Comparison of ENCODE assay signal across 9 mouse cellular contexts in genomic region chr6:72473264-72474041, GRCm38 (mm10). TPM values are rescaled to one million over a fixed set of nuclear protein-coding genes. Genes with fewer than 3 reads are reported as not detected.
A peak's percentile ranks its signal among the peaks of the same experiment; 100 is the strongest.
DNase-seq lines count a peak whose midpoint lies in the region; ATAC-seq and TF ChIP-seq lines count a peak whose summit lies in the region.
"Had no signal": no experiment of that assay in that cellular context is flagged by ENCODE, and none has a peak within 500 bp of the region (broad histone marks: within the 10 kb centered on the region; RNA-seq: fewer than 3 reads in every experiment).

No protein-coding gene starts in this region.

- intact Hi-C loops in gastrocnemius, adult 2 months (cut with DNase I): loop anchor here (2.0 to 5.0 kb wide), 2 partner anchors 15 to 39 kb away; no protein-coding TSS in a partner anchor

- TF ChIP-seq CTCF in gastrocnemius, adult 2 months (IDR thresholded peaks at IDR 0.05): no peak

- H3K9me3 ChIP-seq in kidney, embryonic 15.5 days (replicated peaks): no peaks in the 10 kb centered on the region
- no peaks in the 10 kb centered on the region for H3K9me3 ChIP-seq in forebrain, embryonic 16.5 days (ENCODE audit: control insufficient read depth, low read length)
- H3K9me3 ChIP-seq in midbrain, embryonic 10.5 days (replicated peaks): no peaks in the 10 kb centered on the region

- H3K9ac ChIP-seq in kidney, embryonic 15.5 days: no peak overlapping the region
- H3K9ac ChIP-seq in forebrain, embryonic 16.5 days (replicated peaks; ENCODE audit: low read depth, low read length): no peak overlapping the region
- H3K9ac ChIP-seq: liver, embryonic 14.5 days had no signal

- no peak overlapping the region for H3K4me2 ChIP-seq in kidney, embryonic 15.5 days
- no peak overlapping the region for H3K4me2 ChIP-seq in forebrain, embryonic 16.5 days (ENCODE audit: low read length)

- peak; percentile 52 for ATAC-seq in kidney, embryonic 15.5 days (replicated peaks; ENCODE audit: low FRiP score)
- ATAC-seq in forebrain, embryonic 16.5 days: no peak

- no peaks in the 10 kb centered on the region for H3K27me3 ChIP-seq in kidney, embryonic 15.5 days
- H3K27me3 ChIP-seq in forebrain, embryonic 16.5 days (replicated peaks; ENCODE audit: control insufficient read depth, insufficient read depth, low read length): no peaks in the 10 kb centered on the region
- no peaks in the 10 kb centered on the region for H3K27me3 ChIP-seq in midbrain, embryonic 10.5 days (ENCODE audit: low read depth, poor library complexity, severe bottlenecking)

- peak overlapping the region; percentile 54 for H3K4me3 ChIP-seq in gastrocnemius, adult 2 months
- H3K4me3 ChIP-seq in kidney, embryonic 15.5 days (replicated peaks): no peak overlapping the region
- no peak overlapping the region for H3K4me3 ChIP-seq in forebrain, embryonic 16.5 days (replicated peaks; ENCODE audit: low read length)
- no peak overlapping the region for H3K4me3 ChIP-seq in midbrain, embryonic 10.5 days

- peak; percentile 31 for DNase-seq in ovary, adult 18-20 months (ENCODE audit: low spot score)
- DNase-seq in ovary, postnatal 36 days (ENCODE audit: low spot score): no peak
- peak; percentile 86 for DNase-seq in gastrocnemius, adult 2 months
- peak; percentile 77 for DNase-seq in retina, postnatal 1 day
- DNase-seq in right cerebral cortex, postnatal 4 days: no peak
- DNase-seq in midbrain, embryonic 10.5 days (ENCODE audit: low spot score): no peak

- peak overlapping the region; percentile 93 for H3K27ac ChIP-seq in gastrocnemius, adult 2 months
- peak overlapping the region; percentile 54 for H3K27ac ChIP-seq in kidney, embryonic 15.5 days
- H3K27ac ChIP-seq in forebrain, embryonic 16.5 days (ENCODE audit: low read length): no peak overlapping the region
- no peak overlapping the region for H3K27ac ChIP-seq in midbrain, embryonic 10.5 days (replicated peaks)
- H3K27ac ChIP-seq: liver, embryonic 14.5 days had no signal

- peaks cover 27% of the 10 kb centered on the region for H3K4me1 ChIP-seq in kidney, embryonic 15.5 days
- H3K4me1 ChIP-seq in forebrain, embryonic 16.5 days (replicated peaks; ENCODE audit: control insufficient read depth, insufficient read depth, low read length): no peaks in the 10 kb centered on the region
- H3K4me1 ChIP-seq in midbrain, embryonic 10.5 days: peaks cover 13% of the 10 kb centered on the region

- WGBS in kidney, embryonic 15.5 days: 30% methylated on average over 14 of the region's 14 CpGs
- 74% methylated on average over 14 of the region's 14 CpGs for WGBS in forebrain, embryonic 16.5 days
- 73% methylated on average over 14 of the region's 14 CpGs for WGBS in midbrain, embryonic 10.5 days

- no peaks in the 10 kb centered on the region for H3K36me3 ChIP-seq in kidney, embryonic 15.5 days
- no peaks in the 10 kb centered on the region for H3K36me3 ChIP-seq in forebrain, embryonic 16.5 days (ENCODE audit: control insufficient read depth, insufficient read depth)
- no peaks in the 10 kb centered on the region for H3K36me3 ChIP-seq in midbrain, embryonic 10.5 days

RNA-seq across cellular contexts. Expression of gene Mat2a, which starts 34.1 kb away (rescaled TPM):
- total RNA-seq in gastrocnemius, adult 2 months (2021): 100 to 1,000 TPM; 130 to 164 TPM
- polyA plus RNA-seq in kidney, embryonic 15.5 days (2015; fragmentation: Nextera tagmentation; extraction: Ambion mirVana): 418 and 431 TPM in 2 replicates
- polyA plus RNA-seq in forebrain, embryonic 16.5 days (2015; fragmentation: Nextera tagmentation; extraction: Ambion mirVana): 399 TPM in 2 replicates
- polyA plus RNA-seq in midbrain, embryonic 10.5 days (2016; fragmentation: Nextera tagmentation; extraction: Ambion mirVana): 431 and 439 TPM in 2 replicates

RNA-seq across cellular contexts. Expression of gene Sh2d6, which starts 48.1 kb away (rescaled TPM):
- under 1 TPM; 0.59 to 0.99 TPM for total RNA-seq in gastrocnemius, adult 2 months (2021)
- 0.13 and 0.14 TPM in 2 replicates for polyA plus RNA-seq in kidney, embryonic 15.5 days (2015; fragmentation: Nextera tagmentation; extraction: Ambion mirVana)
- polyA plus RNA-seq in forebrain, embryonic 16.5 days (2015; fragmentation: Nextera tagmentation; extraction: Ambion mirVana): 0.39 and 0.52 TPM in 2 replicates
- polyA plus RNA-seq in midbrain, embryonic 10.5 days (2016; fragmentation: Nextera tagmentation; extraction: Ambion mirVana): 0.23 and 0.39 TPM in 2 replicates
- polyA plus RNA-seq: liver, embryonic 14.5 days had no signal

RNA-seq across cellular contexts. Expression of gene Ggcx, which starts 59.3 kb away (rescaled TPM):
- total RNA-seq in gastrocnemius, adult 2 months (2021): 10 to 100 TPM; 12.2 to 17.3 TPM
- 32.5 and 36.0 TPM in 2 replicates for polyA plus RNA-seq in kidney, embryonic 15.5 days (2015; fragmentation: Nextera tagmentation; extraction: Ambion mirVana)
- 16.4 and 17.2 TPM in 2 replicates for polyA plus RNA-seq in forebrain, embryonic 16.5 days (2015; fragmentation: Nextera tagmentation; extraction: Ambion mirVana)
- polyA plus RNA-seq in midbrain, embryonic 10.5 days (2016; fragmentation: Nextera tagmentation; extraction: Ambion mirVana): 15.3 and 21.5 TPM in 2 replicates

Comparison
In these comparisons a context has a peak if more than half of its experiments do, and no peak if none do; other contexts are left out.
1. DNase-seq: peak in ovary, adult 18-20 months (single experiment), gastrocnemius, adult 2 months (single experiment) and retina, postnatal 1 day (single experiment); none in ovary, postnatal 36 days (single experiment), right cerebral cortex, postnatal 4 days (single experiment) and midbrain, embryonic 10.5 days (single experiment).
2. H3K27ac ChIP-seq: peak in gastrocnemius, adult 2 months (single experiment) and kidney, embryonic 15.5 days (single experiment); none in forebrain, embryonic 16.5 days (single experiment) and midbrain, embryonic 10.5 days (single experiment).